Mouse (Mus musculus) cerebellum, postnatal 10 days (tissue): Measurements from ENCODE around the gene Csad.

Experiments used
- DNase-seq, 2 experiments: peaks; one replicate each; pipeline ENCODE4 v3.0.0; 2021; ENCODE audit warnings: mixed read lengths in 2 of 2

The Csad gene

DNA sequence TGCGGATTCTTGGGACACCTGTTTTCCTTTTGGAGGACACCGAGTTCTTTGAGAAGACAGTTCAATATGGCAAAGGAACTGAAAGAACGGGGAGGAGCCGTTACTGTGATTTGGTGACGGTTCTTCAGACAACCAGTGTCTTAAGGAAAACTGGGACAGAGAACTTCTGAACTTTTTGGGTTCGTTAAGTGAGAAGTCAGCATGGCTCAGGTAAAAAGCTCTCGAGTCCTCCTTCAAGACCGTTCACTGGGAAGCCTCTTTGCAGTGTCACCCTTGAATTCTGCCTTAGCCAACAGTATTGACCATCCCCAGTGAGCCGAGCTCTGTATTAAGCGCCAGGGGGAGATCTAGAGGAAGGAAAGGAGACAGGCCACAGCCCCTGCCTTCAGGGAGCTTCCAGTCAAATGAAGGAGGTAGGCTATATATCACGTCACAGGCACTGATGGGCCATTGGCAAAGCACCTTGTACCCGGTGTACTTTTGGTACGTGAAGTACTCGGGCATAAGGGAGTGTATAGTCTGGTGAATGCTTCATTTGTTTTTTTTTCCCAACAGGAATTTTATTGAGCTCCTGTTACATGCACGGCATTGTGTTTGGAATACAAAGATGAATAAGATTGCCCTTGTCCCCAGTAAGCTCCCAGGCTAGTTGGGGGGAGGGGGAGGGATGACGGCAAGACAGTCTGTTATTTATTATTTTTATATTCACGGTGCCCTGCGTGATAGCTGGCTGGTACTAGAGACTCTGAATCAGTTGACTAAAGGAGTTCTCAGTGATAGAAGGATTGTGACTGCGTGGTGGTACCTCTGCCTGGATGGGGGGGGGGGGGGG, at the start of gene Csad:
Gene Csad (minus strand): TSS at position 51 of the 832 bp plus-strand sequence.
- DNase-seq: peak in 1 of 2 experiments; percentile 45

GRCm38 (mm10) chr15:102250521-102250920, 46.0 kb upstream of the Csad start:
- no peak for DNase-seq

DNA sequence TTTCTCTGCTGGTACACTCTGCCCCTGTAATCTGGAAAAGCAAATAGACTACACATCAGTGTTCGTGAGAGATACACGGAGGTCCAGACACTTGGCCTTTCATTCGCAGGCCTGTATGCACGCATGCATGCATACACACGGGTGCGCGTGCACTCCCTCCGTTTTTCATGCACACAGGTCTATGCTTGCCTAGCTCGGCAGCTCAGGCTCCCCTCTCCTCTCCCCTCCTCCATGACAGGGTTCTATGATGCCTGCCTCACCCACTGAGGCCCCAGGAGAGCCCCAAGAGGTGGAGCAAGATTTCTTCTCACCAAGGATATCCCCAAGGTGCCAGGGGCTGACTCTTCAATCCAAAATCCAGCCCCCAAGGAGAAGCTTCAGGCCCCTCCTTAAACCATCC, 45.4 kb upstream of the Csad start:
- no peak for DNase-seq

DNA sequence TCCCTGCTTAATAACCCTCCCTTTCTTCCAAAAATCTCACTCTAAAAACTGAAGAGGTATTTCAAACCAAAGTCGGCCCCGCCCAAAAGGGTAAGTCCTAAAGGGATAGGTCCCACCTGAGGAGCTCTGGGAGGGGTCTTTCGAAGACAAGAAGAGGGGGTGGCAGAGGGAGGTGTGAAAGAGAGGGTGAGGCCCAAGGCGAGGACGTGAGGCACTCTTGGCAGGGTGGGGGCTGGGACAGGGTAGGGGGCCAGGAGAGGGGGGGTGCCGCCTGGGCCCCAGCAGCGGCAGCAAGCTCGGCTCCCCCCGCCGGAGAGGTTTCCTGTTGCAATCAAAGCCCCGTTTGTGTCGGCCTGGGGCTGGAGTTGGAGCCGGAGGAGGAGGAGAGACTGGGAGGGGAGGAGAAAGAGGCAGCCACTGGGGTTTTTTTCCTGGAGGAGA, 44.7 kb upstream of the Csad start:
- no peak for DNase-seq

- peak in 1 of 2 experiments; percentile 32 for DNase-seq
Observed at GRCm38 (mm10) chr15:102248812-102249191, 44.3 kb upstream of the Csad start.

DNA sequence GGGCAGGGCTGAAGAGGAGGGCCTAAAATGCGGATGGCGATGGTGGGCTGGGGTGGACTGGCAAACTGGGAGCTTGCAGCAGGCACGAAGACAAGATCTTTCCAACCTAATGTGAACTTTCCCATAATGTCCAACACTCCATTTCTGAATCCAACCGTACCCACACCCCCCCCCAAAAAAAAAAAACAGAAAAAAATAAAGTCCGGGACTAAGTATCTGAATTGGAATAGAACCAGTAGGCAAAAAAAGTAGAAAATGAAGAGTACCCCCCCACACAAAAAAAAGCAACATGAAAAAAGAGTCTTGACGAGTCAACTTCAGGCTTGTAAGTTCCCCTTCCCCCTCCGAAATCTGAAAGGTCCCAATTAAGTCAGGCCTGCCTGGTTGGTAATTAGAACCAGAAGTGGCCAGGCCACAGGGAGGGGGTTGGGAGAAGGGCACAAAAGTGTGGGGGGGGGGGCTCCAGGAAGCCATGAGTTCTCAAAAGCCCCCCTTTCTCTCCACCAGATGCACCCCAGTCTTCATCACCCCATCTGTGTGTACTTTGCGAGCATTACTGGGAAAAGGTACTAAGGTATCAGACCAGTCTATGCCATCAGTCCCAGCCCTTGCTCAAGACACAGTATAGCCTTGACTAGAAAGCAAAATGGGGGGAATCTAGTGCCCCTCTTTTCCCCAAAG, 43.7 kb upstream of the Csad start:
- no peak for DNase-seq

DNA sequence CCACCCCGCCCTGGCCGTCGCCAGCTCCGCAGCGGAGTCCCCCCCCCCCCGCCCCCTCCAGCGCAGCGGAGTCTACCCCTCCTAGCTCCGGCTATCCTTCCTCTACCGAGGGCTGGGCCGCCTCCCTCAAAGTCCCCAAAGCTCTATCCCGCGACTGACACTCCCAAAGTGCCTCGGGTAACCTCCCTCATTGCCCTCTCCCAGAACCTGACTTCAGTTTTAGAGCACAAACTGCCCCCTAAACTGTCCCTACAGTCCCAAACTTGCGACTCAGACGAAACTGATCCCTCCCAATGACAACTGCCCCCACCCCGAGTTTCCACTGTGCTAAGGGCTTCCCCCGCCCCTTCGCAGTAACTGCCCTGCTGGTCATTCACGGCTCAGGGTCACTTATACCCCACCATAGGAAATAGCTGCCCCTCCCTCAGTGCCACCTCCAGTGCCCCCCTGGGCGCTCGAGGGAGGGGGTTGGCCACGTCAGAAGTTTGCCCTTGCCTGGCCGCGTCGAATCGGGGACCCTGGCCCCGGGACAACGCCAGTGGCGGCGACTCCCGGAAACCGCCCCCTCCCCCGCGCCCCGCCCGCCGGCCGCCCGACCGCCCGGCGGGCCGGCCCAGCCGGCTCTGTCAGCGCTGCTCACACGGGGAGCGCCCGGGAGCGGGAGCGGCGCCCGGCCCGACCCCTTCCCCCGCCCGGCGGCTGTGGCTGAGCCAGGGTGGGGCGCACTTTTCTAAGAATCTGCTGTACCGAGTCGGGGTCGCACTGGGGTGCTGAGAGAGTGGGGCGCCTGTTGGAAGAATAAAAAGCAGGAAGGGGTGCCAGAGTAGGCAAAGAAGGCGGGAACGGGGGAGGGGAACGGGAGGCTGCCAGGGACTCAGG, 43.0 kb upstream of the Csad start:
- DNase-seq: peak; percentile 55 to 66

DNA sequence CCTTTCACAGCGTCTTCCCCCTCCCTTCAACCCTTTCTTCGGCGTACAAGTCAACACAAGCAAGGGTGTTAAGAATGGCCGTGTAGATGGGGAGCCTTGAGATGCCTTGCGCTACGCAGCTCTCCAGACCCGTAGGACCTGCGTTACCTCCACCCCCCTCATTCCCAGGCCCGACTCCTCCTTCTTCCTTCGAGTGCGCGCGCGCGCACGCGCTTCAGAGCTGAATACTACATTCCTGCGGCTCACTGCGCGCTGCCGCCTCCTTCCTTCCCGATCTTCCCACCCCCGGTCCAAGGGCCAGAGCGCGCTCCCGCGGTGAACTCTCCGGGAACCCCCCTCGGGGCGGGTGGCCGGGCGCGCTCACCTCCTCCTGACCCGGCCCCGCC, 42.3 kb upstream of the Csad start:
- peak; percentile 91 to 93 for DNase-seq

GRCm38 (mm10) chr15:102245891-102246741, 41.6 kb upstream of the Csad start:
- peak; percentile 75 to 77 for DNase-seq

- no peak for DNase-seq
Observed at GRCm38 (mm10) chr15:102245461-102245881, 40.9 kb upstream of the Csad start.

DNA sequence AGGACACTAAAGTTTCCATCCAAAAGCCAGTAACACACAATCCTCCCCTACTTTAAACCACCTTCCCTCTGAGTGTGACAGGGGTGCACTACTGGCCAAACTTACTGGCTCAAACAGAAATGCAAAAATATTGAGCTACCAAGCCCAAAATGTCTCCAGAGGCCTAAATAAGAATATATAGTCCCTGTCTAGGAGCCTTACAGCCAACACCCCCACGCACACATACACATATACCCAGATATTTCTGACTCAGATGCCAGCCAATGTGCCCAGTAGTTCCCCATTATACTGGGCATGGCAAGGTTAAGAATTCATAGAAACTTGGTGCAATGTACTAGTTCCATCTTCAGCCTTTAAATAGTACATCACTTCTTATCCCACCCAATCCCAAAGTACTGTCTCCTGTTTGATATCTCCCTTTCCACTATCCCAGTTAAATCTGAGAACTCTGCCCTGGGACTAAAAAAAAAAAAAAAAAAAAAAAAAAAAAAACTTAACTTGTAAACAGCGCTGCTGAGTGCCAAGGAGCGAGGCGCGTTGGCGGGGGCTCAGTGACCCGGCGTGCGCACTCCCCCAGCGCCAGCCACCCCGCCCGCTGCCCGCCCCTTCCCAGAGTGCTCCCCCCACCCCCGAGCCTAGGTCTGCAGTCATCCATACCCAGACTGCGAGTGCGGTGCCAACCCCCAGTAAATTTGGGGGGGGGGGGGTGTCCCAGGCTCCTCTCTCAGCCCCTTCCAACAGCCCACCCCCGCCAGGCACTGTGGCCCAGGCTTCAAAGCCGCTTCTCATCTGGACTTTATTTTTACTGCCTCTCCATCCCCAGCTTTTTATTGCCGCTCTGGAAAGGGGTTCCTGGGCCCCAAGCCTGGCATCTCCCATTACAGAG, 40.0 kb upstream of the Csad start:
- peak in 1 of 2 experiments; percentile 19 for DNase-seq

GRCm38 (mm10) chr15:102243229-102244190, 39.0 kb upstream of the Csad start:
- no peak for DNase-seq

DNA sequence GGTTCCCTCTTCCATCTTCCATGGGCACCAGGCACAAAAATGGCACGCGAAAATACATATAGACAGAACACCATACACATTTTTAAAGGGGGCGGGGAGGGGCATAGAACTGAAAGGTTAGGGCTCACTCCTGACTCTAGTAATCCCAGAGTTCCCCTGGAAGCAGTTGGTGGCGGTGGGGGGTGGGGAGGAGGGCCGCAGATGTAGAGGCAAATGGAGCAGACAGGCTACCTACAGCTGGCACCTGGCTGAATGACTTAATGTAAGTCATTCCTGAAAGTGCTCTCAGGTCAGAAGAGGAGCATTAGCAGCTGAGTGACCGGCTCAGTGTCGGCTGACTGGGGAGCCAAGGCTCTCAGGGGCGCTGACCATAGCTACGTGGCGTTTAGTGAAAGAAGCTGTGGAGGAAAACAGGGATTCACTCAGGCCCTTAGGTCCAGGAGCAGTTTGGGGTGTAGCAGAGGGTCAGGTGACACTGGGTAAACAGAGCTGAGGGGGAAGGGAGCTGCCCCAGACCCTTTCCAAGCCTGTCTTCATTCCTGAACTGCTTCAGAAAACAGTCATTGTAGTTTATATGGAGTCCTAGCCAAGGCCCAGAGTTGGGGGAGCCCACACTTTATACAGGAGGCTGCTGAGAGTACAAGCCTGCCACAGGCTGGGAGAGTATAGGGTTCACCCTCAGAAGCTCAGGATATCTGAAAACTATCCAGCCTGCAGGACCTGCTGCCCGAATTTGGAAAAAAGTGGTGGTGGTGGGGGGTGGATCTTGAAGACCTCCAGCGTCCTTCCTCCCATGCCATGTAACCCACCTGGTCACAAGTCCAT, 38.1 kb upstream of the Csad start:
- no peak for DNase-seq

DNA sequence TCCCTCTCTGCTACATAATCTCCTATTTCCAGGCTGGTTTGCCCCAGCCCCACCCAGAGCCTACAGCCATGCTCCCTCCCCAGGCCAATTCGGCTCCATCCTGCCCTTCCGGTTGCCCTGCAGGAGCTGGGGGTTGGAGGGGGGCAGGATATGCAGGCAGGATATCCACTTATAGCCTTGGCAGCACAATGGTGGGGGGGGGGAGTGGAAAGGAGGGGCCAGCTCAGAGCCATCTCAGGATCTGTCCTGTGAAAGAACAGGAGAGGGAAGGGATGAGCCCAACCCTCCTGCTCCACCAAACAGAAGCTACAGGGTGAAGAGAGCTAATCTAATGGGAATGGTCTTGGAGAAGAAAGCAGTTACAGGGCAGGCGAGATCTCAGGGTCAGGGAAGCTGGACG, 36.1 kb upstream of the Csad start:
- no peak for DNase-seq

DNA sequence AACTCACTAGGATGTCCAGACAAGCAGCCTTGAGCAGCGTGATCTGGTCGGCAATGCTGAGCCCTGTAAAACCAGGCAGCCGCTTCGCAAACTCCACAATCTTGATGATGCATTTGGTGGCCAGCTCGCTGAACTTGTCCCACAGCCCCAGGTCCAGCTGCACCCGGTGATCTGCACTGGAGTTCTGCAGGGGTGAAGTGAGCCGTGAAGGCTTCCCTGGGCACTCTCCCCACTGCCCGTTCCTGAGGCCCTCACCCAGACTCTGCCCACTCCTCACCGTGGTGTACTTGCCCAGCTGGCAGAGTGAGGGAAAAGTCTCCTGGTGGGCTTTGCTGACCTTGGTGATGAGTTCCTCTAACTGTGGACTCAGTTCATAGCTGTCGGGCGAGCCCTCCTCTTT, 35.3 kb upstream of the Csad start:
- DNase-seq: no peak

DNA sequence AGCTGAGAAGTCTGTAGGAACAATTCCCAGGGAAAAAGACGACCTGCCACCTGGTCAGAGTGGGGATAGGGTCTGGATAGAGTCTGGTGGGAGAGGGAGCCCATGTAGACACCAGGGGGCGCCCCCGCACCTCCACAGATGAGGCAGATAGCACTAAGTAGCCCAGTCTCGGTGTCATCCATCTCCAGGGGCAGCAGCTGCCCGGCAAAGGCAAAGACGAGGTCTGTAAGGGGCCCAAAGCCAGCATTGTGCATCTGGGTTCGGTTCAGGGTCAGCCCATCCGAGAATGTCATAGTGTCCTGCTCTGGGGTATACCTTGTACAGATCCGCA, 34.7 kb upstream of the Csad start:
- peak; percentile 92 for DNase-seq

DNA sequence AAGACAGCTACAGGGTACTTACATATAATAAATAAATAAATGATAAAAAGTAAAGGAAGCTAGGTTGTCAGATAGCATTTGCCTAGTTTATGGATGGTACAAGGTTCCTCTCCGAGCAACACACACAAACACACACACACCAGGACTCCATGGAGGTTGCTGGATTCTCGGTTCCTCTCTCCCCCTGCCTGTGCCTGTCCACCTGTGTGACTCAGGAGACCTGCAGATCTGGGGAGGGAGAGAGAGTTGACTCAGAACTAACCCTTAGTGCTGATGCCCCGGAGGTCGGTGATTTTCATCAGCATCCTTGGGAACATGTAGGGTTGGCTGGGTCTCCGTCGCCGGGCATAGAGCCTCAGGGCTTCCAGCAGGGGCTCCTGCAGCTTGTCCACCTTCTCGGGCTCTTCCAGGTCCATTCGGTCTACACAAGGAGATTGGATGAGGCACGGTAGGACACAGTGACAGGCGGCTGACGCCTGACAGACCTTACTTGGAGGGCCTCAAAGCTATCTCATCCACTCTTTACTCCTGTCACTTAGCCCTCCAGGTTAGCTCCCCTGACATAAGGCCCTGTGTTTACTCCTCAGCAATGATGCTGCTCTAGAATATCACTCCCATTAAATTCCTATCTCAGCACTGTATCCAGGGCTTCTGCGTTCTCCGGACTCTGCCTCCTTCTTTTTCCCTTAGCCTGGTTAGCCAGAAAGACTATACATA, 34.2 kb upstream of the Csad start:
- no peak for DNase-seq

DNA sequence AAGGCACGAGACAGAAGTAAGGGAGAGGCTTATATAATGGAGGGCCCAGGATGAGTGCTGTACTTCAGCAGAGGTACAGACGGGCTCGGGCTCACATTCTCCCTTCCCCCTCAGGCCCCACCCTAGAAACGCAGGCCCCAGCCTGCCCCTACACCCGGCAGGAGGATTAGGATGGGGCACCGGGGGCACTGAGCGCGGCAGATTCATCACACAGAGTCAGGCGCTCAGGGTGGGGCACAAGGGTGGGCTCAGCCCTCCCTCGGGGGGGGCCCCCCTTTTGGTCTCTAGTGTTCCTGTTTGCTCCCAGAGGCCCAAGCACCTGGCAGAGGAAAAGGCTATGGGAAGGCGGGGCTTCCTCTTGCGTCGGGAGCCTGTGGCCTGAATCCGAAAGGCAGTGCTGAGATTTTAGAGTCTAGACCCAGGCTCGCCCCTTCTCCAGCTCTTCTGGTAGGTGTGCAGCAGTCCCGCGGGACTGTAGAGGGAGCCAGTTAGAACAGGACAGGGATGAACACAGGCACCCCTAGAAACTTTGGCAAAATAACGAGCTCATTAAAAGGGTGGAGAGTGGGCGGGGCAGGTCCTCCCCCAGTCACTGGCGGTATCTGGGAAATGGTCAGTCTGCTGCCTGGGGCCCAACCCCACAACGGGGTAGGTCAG, 31.0 kb upstream of the Csad start:
- no peak for DNase-seq
